Mouse (Mus musculus) spleen, postnatal 0 days (tissue): Measurements from ENCODE around the gene Eif2b5. TPM values are rescaled to one million over a fixed set of nuclear protein-coding genes. Genes with fewer than 3 reads are reported as not detected.

ENCODE experiments used
- polyA plus RNA-seq: library from polyadenylated mRNA; unstranded; fragments of >200 nt; fragmentation: Nextera tagmentation; extraction: Ambion mirVana; gene quantifications from 2 replicates; pipeline ENCODE4 v1.2.1, GENCODE M21; 2015

Gene Eif2b5
- 42.9 and 44.8 TPM in 2 replicates for polyA plus RNA-seq

DNA sequence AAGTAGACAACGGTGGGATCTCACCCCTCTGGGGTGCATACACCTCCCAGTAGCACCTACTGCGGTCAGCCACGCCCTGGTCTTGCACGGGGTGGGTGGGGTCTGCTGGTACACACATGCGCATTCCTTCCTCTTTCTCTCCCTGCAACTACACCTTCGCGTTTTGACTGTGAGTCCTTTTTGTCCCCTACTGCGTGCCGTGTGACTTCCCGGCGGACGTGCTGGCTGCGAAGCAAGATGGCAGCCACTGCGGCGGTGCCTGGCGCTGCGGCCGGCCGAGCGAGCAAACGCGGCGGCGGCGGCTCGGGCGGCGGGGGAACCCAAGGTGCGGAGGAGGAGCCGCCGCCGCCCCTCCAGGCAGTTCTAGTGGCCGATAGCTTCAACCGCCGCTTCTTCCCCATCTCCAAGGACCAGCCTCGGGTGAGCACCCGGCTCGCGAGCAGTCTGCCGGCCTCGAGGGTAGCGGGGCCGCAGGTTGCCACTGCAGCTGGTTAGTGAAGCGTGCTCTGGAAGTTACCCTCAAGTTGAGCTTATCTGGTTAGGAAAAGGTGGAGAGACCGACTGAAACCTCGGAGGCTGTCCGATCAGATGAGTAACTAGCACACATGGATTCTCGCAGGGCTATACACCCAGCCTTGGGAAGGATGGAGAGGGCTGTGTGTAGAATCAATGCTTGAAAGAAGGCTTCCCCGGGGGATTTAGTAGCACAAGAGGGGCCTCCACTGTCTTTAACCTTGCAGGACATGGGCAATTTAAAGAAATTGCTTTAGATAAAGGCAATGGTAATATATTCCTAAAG is at the start of gene Eif2b5:
TSS of gene Eif2b5 (plus strand) at position 141 of the 799 bp plus-strand sequence.

GRCm38 (mm10) chr16:20516726-20517201 is 18.1 kb downstream of the Eif2b5 start, which contains the start of gene Dvl3:
TSS of gene Dvl3 (plus strand) at chr16:20516982.

GRCm38 (mm10) chr16:20535296-20536080 is 36.9 kb downstream of the Eif2b5 start, which contains the start of gene Ap2m1:
TSS of gene Ap2m1 (plus strand) at chr16:20535478.

DNA sequence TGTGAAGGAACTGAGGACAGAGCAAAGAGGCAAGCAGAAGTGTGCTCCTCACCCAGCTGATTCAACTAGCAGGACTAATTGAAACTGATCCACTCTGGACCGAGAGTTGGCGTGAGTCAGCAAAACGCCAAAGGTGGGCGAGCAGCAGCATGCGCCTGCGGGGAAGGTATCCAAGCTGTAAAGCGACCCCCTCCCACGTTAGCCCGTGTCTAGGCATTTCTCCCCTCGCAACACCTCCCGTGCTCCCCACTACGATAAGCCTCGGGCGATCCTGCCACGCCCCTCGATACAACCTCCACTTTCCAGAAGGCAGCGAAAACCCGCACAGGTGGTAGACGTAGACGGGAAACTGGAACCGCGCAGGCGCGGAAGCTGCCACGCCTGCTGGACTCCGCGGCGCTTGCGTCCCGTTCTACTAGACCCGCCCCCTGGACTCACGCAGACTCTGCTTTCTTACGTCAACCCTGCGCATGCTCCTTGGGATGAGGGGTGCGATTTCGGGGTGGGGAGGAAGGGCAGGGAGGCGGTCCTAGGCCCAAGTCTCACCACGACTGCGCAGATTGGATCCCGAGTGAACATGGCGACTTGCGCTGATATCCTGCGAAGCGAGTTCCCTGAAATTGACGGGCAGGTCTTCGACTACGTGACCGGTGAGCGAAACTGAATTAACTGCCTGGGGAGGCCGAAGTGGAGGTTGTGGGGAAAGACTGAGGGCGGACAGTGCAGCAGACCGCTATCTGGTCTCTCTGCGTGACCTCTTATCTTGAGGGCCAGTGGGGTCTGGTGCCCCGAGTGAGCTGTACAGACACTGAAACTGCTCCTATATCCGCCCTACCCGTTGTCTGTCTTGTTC is 49.7 kb downstream of the Eif2b5 start, which contains the start of gene Abcf3:
TSS of gene Abcf3 (plus strand) at position 482 of the 853 bp plus-strand sequence.

Other genes with a start within 250 kb of the Eif2b5 start
- gene Parl, start 196.4 kb upstream of the Eif2b5 start, polyA plus RNA-seq, result 68.5 and 71.8 TPM in 2 replicates
- 0.06 and 0.10 TPM in 2 replicates for gene Cyp2ab1, start 173.4 kb upstream of the Eif2b5 start, polyA plus RNA-seq
- 31.3 and 36.3 TPM in 2 replicates for gene Abcc5, start 72.4 kb upstream of the Eif2b5 start, polyA plus RNA-seq
- 5.3 and 6.5 TPM in 2 replicates for gene Dvl3, start 18.2 kb downstream of the Eif2b5 start, polyA plus RNA-seq
- 274 and 285 TPM in 2 replicates for gene Ap2m1, start 36.7 kb downstream of the Eif2b5 start, polyA plus RNA-seq
- 30.9 and 32.4 TPM in 2 replicates for gene Abcf3, start 49.8 kb downstream of the Eif2b5 start, polyA plus RNA-seq
- 0.07 and 0.22 TPM in 2 replicates for gene Vwa5b2, start 90.7 kb downstream of the Eif2b5 start, polyA plus RNA-seq
- 16.6 and 16.8 TPM in 2 replicates for gene Eef1akmt4, start 112.8 kb downstream of the Eif2b5 start, polyA plus RNA-seq
- gene Gm49333, start 112.8 kb downstream of the Eif2b5 start, polyA plus RNA-seq, result not detected in 2 replicates
- gene Alg3, start 112.9 kb downstream of the Eif2b5 start, polyA plus RNA-seq, result 16.0 and 16.1 TPM in 2 replicates
- gene Camk2n2, start 122.5 kb downstream of the Eif2b5 start, polyA plus RNA-seq, result 0.12 and 0.33 TPM in 2 replicates
- 0.06 TPM in 1 of 2 replicates, not detected in the other for gene Ece2, start 131.0 kb downstream of the Eif2b5 start, polyA plus RNA-seq
- 151 and 154 TPM in 2 replicates for gene Psmd2, start 152.8 kb downstream of the Eif2b5 start, polyA plus RNA-seq
- gene Eif4g1, start 169.5 kb downstream of the Eif2b5 start, polyA plus RNA-seq, result 82.1 and 83.1 TPM in 2 replicates
- 1.3 and 3.4 TPM in 2 replicates for gene Fam131a, start 194.4 kb downstream of the Eif2b5 start, polyA plus RNA-seq
- gene Polr2h, start 218.8 kb downstream of the Eif2b5 start, polyA plus RNA-seq, result 55.6 and 56.8 TPM in 2 replicates
- gene Clcn2, start 218.9 kb downstream of the Eif2b5 start, polyA plus RNA-seq, result 7.5 and 14.1 TPM in 2 replicates
- 0.69 and 1.0 TPM in 2 replicates for gene Chrd, start 234.3 kb downstream of the Eif2b5 start, polyA plus RNA-seq
- 0.23 and 0.34 TPM in 2 replicates for gene Thpo, start 235.7 kb downstream of the Eif2b5 start, polyA plus RNA-seq